Mouse (Mus musculus) left cerebral cortex, postnatal 25 days (tissue): ENCODE data around the gene Dxo. TPM values are rescaled to one million over a fixed set of nuclear protein-coding genes. Genes with fewer than 3 reads are reported as not detected.
A peak's percentile ranks its signal among the peaks of the same experiment; 100 is the strongest.
"Not testable (repeated sequence)": the region's sequence is repeated elsewhere in the genome, so short reads cannot be mapped to it uniquely, and the experiment has no call there.

Experiments used
- DNase-seq, 2 experiments: peaks; one replicate each; pipeline ENCODE4 v3.0.0; 2022; ENCODE audit warnings: low spot score in 2 of 2, mixed read lengths in 1 of 2
- intact Hi-C: fragments of 180-260 bp; cut with DNase I; formaldehyde crosslinking; loops from one replicate; pipeline ENCODE4 v1.15.1; 2025
- total RNA-seq, 2 experiments: library from RNA; stranded (reverse); gene quantifications; 2 replicates each; pipeline ENCODE4 v1.2.3; 2021

The Dxo gene
- total RNA-seq, 2 experiments from 2014 or later = 35.9 to 37.1 TPM

DNA sequence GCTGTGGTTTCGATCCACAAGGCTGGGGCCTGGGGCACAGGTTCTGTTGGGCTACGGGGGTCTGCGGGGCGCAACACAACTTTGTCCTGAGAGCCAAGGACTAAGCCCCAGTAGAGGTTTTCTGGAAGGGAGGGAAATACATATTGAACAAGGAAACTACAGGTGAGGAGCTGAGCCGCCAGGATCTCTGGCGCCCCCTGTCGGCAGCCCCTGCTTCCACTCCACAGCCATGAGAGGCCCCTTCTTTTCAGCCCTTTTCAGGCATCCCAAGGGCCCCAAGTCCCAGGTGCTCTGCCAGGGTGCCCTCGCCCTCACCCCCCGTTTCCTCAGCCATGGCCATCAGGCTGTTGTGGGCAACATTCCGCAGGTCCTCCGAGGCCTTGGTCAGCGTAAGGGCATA lies 23.1 kb upstream of the Dxo start:
- intact Hi-C loops = loop anchor here (5.0 kb wide), 1 partner anchor 161 kb away; no protein-coding TSS in a partner anchor
- DNase-seq = peak in 1 of 2 experiments; percentile 22

DNA sequence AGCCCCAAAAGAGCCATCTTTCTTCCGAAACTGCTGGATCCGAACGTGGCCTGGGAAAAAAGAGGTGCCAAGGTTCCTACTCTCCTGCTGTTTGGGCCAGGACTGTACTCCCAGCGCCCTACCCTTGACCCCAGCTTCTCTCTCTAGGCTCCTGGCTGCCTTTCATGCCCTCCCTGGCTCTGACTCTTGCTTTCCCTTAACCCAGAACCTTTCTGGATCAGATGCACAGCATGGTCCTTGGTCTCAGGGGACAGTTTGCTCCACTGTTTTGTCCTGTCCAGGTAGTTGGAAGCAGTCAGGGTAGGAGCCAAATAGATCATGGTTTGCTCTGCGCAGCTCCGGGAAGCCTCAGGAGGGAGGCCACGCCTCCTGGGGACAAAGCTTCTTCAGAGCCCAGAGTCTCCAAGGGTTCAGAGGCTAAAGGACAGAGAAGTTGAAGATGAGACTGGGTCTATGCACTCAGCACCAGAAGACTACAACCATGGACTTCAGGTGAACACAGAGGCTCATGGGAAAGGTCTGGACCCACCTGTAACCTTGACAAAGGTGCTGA lies 21.9 kb upstream of the Dxo start:
- DNase-seq = no peak
- intact Hi-C loops = loop anchor here (5.0 kb wide), 1 partner anchor 163 kb away; no protein-coding TSS in a partner anchor

DNA sequence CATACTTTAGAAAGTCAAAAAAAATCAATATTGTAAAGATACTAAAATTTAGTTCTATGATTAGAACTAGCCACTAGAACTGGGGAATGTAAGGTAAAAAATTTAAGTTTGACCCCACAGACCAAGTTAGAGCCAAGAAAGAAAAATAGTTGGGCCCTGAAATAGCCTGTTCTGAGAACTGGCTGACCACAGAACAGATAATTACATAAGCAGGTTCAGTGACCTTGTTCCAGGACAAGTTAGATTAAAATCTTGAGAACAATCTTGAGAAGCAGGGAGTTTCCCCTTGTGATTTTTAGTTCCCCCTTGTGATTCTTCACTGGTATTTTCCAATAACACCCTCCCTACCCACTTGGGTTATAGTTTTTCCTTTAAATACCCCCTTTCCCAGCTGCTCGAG lies 6.0 kb upstream of the Dxo start:
- DNase-seq, intact Hi-C loops: not testable (repeated sequence)

DNA sequence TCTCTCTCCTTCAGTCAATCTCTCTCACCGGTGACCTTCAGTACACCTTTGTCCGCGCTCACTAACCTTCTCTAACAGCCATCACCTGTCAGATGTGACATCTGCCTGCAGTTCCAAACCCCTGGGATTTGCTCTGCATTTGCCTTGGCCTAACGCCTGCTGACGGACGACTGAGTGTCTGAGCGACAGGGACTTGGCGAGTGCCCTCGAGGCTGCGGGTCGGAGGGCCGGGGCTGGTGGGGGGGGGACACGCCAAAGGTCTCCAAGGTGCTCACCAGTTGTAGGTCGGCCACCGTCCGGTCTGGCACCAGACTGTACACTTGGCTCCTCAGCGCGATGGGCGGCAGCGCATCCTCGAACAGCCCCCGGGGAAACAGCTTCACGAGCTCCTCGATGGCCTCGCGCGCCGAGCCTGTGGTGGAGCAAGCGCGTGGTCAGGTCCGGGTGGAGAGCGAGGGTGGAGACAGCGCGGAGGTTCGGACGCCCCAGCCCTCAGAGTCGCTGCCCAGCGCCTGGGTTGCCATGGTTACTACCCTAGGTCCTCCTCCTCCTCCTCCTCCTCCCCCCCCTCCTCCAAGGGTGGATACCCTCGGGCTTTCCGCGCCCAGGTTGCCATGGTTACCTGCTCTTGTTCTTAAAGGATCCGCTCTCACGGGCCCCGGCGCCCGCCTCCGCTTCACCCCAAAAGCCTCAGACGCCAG lies 514 bp upstream of the Dxo start:
- intact Hi-C loops = loop anchor here (1.0 kb wide), 1 partner anchor 14 kb away; the partner anchor contains the start of genes Nelfe and Skiv2l
- no peak for DNase-seq

DNA sequence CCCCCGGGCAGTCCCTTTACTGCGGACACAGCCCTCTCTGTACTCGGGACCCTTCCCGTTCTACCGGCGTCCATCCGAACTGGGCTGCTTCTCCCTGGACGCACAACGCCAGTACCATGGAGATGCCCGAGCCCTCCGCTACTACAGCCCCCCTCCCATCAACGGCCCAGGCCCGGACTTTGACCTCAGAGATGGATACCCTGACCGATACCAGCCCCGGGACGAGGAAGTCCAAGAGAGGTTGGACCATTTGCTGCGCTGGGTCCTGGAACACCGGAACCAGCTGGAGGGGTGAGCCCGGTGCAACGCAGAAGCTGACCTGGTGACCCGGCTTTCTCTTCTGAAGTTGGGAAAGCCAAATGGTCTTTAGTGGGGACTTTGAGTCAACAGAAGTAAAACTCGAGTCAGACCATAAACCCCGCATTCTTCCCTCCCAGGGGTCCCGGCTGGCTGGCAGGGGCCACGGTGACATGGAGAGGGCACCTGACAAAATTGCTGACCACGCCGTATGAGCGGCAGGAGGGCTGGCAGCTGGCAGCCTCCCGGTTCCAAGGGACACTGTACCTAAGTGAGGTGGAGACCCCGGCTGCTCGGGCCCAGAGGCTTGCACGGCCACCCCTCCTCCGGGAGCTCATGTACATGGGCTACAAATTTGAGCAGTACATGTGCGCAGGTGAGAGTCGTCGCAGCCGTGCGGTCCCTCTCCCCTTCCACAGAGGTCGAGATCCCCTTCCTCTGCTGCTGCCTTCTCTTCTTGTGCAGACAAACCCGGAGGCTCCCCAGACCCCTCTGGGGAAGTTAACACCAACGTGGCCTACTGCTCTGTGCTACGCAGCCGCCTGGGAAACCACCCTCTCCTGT lies 875 bp downstream of the Dxo start:
- no peak for DNase-seq
- intact Hi-C loops = no loop called here

DNA sequence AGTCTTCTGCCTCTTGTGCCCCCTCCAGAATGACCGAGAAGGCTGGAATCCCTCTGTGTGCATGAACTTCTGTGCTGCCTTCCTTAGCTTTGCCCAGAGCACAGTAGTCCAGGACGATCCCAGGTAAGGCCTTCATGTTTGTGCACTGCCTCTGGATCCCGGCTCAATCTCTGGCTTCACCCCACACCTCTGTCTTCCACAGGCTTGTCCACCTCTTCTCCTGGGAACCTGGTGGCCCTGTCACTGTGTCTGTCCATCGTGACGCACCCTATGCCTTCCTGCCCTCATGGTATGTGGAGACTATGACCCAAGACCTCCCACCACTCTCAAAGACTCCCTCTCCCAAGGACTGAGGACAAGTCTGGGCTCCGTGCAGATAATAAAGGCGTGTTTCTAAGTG lies 2.0 kb downstream of the Dxo start:
- intact Hi-C loops = no loop called here

DNA sequence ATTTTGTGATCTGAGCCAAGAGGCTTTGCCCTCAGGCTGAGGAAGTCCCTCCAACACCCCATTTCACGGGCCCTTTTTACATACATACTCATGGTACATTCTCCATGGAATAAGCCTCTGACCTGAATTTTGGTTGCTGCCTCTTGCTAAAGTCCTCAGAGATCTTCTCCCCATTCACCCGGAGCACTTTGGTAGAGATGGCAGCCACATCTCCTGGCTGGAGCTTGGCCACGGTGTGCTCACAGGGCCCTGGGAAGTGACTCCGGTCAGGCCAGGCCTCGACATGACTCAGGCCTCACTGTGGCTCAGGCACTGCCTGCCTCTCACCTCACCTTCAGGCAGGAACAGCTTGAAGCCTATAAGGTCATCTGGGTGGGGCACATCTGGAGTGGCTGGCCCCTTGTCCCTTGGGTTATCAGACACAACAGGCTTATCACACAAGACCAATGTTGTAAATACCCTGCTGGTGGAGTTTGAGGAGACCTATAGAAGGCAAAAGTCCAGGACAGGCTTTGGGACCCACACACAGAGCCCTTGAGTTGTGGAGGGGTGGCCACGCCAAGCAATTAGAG lies 4.0 kb downstream of the Dxo start:
- no peak for DNase-seq
- intact Hi-C loops = no loop called here

More for the DNA sequence above, 2.0 kb downstream of the Dxo start:
- DNase-seq = no peak

DNA sequence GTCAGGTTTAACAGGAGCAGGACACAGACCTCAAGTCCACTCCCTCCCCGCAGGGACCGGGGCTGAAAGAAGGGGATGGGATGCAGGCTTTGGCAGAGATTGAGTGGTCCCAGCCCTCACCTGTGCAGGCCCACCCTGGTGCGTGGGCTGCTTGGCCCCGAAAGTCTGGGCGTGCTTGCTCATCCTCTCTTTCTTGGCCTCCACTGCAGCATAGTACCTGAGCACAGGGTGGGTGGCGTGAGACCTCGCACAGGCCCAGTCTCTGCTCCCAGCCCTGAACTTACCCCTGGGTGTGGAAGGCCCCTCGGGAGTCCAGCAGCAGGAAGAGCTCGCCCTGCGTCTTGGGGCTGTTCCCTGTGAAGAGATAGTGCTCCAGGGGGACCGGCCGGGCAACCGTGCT lies 8.1 kb downstream of the Dxo start:
- DNase-seq = no peak
- intact Hi-C loops = no loop called here

DNA sequence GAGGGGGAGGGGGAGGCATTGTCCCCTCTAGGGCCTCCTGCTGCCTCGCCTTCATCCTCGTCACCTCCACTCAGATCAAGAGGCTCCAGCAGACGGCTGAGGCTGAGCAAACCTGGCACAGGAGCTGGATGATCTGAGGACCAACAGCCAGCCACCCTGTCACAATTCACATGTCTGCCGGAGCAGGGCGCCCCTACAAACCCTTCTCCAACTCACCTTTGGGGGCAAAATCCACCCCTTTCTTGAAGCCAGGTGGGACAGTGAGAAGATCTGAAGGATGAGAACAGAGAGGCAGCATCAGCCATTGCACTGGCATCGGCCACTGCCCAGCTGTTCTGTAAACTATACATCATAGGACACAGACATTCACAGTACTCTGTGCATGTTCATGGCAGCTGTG lies 10.4 kb downstream of the Dxo start:
- no peak for DNase-seq
- intact Hi-C loops = no loop called here

DNA sequence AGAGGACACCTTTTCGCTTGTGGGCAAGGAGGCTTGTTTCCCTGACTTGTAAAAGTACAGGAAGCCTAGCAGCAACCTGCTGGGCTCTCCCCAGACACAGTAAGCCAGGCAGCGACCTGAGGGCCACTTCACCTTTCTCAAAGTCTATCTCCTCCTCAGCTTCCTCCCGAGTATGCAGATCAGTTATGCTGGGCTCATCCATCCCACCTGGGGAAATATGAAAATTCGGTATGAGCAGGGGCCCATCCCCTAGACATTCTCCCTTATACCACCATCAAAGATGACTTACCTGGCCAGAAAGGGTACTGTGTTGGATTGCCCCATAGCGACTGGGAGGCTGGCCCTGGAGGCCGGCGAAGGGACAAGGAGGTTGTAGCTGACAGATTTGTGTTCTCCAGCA lies 10.8 kb downstream of the Dxo start:
- DNase-seq = no peak
- intact Hi-C loops = no loop called here

DNA sequence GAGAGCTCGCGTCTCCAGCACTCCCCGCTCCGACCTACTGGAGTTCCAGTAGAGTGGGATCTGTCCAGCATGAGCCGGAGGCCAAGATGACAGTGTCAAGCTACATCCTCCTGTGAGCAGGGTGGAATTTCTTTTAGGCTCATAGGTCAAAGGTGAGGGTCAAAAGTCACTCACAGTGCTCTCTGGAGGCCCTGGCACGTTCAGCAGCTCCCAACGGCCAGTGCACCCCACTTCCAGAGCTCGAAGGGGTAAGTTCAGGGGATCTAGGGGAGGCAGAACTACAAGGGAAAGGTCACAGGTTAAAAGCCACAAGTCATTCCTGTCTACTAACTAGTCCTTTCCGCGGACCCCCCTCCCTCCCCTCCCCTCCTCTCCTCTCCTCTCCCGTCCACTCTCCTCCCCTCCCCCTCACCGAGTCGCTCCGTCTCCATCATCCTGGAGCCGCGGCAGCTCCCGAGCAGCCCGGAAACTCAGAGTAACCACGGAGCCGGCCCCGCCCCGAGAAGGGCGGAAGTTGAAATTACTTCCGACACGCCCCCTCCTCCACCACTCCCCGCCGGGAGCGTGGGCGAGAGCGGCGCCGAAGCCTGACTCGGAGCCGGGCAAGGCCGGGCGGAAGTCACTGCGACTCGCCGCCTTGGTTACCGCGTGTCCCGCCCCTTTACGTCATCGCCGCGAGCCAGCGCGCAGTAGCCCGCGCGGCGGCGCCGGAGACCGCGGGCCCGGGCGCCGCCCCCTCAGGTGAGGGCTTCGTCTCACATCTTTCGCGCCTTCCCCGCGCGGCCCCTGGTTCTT lies 13.1 kb downstream of the Dxo start, which contains the start of the genes Skiv2l and Nelfe:
Skiv2l (minus strand) TSS at position 489 of the 795 bp plus-strand sequence.
Nelfe (plus strand) TSS at position 670 of the 795 bp plus-strand sequence.
- intact Hi-C loops = loop anchor here (1.0 to 5.0 kb wide), 3 partner anchors 14 to 132 kb away; partner anchors contain the start of genes Lsm2 and Stk19
- peak; percentile 98 for DNase-seq

DNA sequence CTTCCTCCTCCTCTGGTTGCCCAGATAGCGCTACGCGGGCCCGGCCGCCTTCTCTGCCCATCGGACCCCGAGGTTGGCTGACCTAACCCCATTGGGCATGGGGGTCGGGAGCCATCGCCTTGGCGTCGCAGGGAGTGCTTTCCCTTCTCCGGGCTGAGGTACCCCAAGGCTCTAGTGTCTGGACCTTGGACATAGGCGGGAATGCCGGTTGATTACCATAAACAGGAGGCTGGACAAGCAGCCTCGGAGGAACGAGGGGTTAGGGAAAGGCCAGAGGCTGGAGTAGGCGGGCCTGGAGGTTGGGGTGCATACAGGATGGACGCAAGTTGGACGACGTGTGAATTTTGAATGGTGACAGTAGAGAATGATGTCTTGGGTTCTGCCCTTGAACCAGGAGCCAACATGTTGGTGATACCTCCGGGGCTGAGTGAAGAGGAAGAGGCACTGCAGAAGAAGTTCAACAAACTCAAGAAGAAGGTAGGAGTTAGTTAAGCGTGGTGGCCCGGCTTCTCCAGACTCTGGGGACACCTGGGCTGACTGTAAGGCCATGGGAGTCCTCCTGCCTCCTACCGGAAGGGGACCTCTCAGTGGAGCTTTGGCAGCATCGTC lies 13.8 kb downstream of the Dxo start:
- no peak for DNase-seq
- intact Hi-C loops = loop anchor here (1.0 to 5.0 kb wide), 3 partner anchors 14 to 132 kb away; partner anchors contain the start of genes Lsm2 and Stk19

DNA sequence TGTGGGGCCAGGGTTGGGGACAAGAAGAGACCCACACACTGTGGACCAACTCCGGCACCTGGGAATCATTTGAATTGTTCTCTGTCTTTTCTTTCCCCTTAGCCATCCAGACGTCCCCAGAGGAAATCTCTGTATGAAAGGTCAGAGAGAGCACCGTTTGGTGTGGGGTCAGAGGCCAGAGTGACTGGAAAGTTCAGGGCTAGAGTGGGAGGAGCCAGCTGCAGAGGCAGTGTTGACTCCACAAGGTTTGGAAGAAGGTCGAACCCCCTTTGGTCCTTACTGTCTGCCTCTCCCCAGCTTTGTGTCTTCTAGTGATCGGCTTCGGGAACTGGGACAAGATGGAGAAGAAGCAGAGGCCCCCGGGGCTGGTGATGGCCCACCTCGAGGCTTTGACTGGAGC lies 16.7 kb downstream of the Dxo start:
- no peak for DNase-seq
- intact Hi-C loops = loop anchor here (5.0 kb wide), 2 partner anchors 39 to 129 kb away; partner anchors contain the start of gene Lsm2

DNA sequence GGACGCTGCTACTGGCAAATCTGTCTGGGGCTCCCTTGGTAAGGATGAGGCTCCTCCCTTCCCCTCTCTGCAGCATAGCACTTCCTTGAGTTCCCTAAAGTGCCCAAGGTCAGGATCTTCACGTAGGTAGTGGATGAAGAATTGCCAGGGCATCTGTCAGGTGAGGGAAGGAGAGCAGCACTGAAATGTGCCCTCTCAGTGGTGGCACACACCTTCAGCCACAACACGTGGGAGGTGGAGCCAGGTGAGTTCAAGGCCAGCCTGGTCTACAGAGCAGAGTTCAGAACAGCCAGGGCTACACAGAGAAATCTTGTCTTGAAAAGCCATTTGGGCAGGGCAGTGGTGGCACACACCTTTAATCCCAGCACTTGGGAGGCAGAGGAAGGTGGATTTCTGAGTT lies 17.9 kb downstream of the Dxo start:
- no peak for DNase-seq
- intact Hi-C loops = loop anchor here (1.0 to 5.0 kb wide), 3 partner anchors 38 to 128 kb away; partner anchors contain the start of gene Lsm2

DNA sequence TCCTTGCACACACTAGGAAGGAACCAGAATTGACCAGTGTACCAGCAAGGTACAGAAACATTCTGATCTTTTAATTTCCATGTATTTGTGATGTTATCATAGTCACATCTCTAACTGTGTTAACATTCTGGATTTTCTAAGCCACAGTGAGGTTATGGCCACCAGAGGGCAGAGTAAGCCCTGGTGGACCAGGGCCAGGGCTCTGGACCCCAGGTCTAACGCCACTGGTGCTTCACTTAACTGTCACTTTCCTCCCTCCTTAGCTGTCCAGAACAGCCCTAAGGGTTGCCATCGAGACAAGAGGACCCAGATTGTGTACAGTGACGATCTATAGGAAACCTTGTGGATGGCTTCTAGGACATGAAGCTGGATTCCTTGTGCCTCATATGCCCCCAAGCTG lies 19.0 kb downstream of the Dxo start:
- intact Hi-C loops = loop anchor here (1.0 to 2.0 kb wide), 2 partner anchors 57 to 91 kb away; no protein-coding TSS in a partner anchor
- DNase-seq = peak in 1 of 2 experiments; percentile 26

DNA sequence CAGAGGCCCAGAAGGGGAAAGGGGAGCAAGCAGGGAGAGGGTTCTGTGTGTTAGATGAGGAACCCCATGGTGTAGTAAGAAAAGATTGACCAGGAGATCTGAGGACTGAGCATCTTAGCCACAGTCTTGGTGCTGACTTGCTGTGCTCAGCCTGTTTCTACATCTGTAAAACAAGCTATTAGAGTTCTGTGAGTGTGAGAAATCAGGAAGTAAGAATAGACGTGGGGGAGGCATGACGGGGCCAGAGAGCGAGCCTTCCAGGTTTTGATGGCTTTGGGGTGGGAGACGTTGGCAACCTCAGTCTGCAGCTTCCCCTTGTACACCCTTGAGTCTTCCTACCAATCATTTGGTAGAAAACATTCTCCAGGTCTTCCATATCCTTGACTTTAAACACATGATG lies 21.9 kb downstream of the Dxo start:
- DNase-seq = no peak
- intact Hi-C loops = no loop called here

DNA sequence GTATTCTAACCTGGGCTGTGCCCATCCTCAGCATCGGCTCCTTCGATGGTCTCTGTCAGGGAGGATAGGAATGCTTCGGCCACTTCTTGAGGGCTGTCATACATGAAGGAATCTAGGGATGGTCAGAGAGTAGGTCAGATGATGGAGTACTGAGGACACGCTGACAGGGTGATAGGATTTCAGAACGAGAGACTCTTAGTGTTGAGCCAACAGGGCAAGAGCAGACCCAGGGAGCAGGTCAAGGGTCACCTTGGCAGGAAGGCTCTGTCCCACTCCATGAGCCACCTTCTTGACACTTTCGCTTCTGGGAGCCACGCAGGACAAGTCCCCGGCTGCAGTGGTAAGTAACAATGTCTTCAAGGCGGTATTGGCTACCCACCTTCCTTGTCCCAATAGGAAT lies 23.7 kb downstream of the Dxo start:
- intact Hi-C loops = no loop called here
- no peak for DNase-seq

DNA sequence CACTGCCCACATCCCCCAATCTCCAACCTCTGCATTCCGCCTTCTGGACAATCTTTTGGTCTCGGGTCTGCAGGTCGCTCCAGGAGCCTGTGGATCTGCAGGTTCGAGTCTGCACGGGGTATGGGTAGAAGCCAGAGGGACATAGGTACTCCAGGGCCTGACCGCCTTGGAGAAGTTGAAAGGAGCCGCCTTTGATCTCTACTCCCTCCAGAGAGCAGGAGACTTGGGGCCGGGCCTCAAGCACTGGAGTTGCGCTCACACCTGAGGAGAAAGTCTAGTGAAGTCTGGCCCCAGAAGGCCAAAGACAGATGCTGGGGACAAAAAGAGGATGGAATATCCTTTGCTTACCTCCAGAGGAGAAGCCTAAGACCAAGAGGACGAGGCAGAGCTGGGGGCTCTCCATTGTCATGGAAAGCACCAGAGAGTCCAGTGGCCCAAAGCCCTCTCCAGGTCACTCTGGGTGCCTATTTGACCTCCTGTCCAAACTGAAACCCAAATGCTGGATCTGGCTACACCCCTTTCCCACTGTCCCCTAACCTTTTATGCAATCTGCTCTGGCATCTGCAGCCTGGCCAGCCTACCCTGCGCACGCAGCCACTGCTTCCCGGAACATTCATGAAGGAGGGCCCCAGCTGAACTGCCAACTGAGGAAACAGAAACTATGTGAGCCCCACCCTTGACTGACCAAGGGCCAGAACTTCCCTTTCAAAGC lies 25.0 kb downstream of the Dxo start:
- intact Hi-C loops = no loop called here
- no peak for DNase-seq
